In genomic region chr4:133213661-133214060, GRCm38 (mm10) we compare ENCODE assay signal across 8 mouse cellular contexts. TPM values are rescaled to one million over a fixed set of nuclear protein-coding genes. Genes with fewer than 3 reads are reported as not detected.
DNase-seq lines count a peak whose midpoint lies in the region; ATAC-seq lines count a peak whose summit lies in the region.

No protein-coding gene starts in this region.

- H3K4me3 ChIP-seq in kidney, embryonic 15.5 days (replicated peaks): peak overlapping the region; percentile 58
- H3K4me3 ChIP-seq in hindbrain, embryonic 11.5 days (ENCODE audit: low read depth, low read length): peak overlapping the region; percentile 4; the same call in 1 of the 2 replicates
- peak overlapping the region; percentile 64 for H3K4me3 ChIP-seq in midbrain, embryonic 14.5 days (replicated peaks; ENCODE audit: low read depth, low read length)

- no peaks in the 10 kb centered on the region for H3K36me3 ChIP-seq in kidney, embryonic 15.5 days
- no peaks in the 10 kb centered on the region for H3K36me3 ChIP-seq in hindbrain, embryonic 11.5 days (ENCODE audit: control insufficient read depth, insufficient read depth, low read length)
- H3K36me3 ChIP-seq in midbrain, embryonic 14.5 days (ENCODE audit: control insufficient read depth, insufficient read depth, low read length): no peaks in the 10 kb centered on the region

- no peak overlapping the region for H3K9ac ChIP-seq in kidney, embryonic 15.5 days
- H3K9ac ChIP-seq in hindbrain, embryonic 11.5 days (ENCODE audit: low read depth, low read length): no peak overlapping the region
- no peak overlapping the region for H3K9ac ChIP-seq in midbrain, embryonic 14.5 days (replicated peaks; ENCODE audit: low read length)

- peak overlapping the region; percentile 98 for H3K4me2 ChIP-seq in kidney, embryonic 15.5 days
- peak overlapping the region; percentile 29; the same call in 1 of the 2 replicates for H3K4me2 ChIP-seq in hindbrain, embryonic 11.5 days (replicated peaks; ENCODE audit: low read depth, low read length)
- peak overlapping the region; percentile 97 for H3K4me2 ChIP-seq in midbrain, embryonic 14.5 days (ENCODE audit: low read length)

- H3K4me1 ChIP-seq in kidney, embryonic 15.5 days: peaks cover 32% of the 10 kb centered on the region
- peaks cover 7% of the 10 kb centered on the region; the same call in 1 of the 2 replicates for H3K4me1 ChIP-seq in hindbrain, embryonic 11.5 days (replicated peaks; ENCODE audit: control insufficient read depth, insufficient read depth, low read length)
- H3K4me1 ChIP-seq in midbrain, embryonic 14.5 days (ENCODE audit: control insufficient read depth, insufficient read depth, low read length): peaks cover 18% of the 10 kb centered on the region; the same call in 1 of the 2 replicates

- H3K27me3 ChIP-seq in kidney, embryonic 15.5 days: peaks cover 49% of the 10 kb centered on the region
- peaks cover 29% of the 10 kb centered on the region for H3K27me3 ChIP-seq in hindbrain, embryonic 11.5 days (ENCODE audit: control insufficient read depth, insufficient read depth, low read length)
- peaks cover 24% of the 10 kb centered on the region for H3K27me3 ChIP-seq in midbrain, embryonic 14.5 days (ENCODE audit: control insufficient read depth, insufficient read depth, low read length)

- WGBS in kidney, embryonic 15.5 days: 10% methylated on average over 10 of the region's 10 CpGs
- WGBS in hindbrain, embryonic 11.5 days: 10% methylated on average over 10 of the region's 10 CpGs
- 8% methylated on average over 10 of the region's 10 CpGs for WGBS in midbrain, embryonic 14.5 days

- no peaks in the 10 kb centered on the region for H3K9me3 ChIP-seq in kidney, embryonic 15.5 days (replicated peaks)
- no peaks in the 10 kb centered on the region for H3K9me3 ChIP-seq in hindbrain, embryonic 11.5 days (ENCODE audit: control insufficient read depth, low read length)
- H3K9me3 ChIP-seq in midbrain, embryonic 14.5 days (ENCODE audit: control insufficient read depth, low read length): no peaks in the 10 kb centered on the region

- ATAC-seq in kidney, embryonic 15.5 days (replicated peaks; ENCODE audit: low FRiP score): no peak
- ATAC-seq in hindbrain, embryonic 11.5 days (ENCODE audit: low FRiP score): no peak
- ATAC-seq in midbrain, embryonic 14.5 days (ENCODE audit: low FRiP score, low TSS enrichment): no peak

- H3K27ac ChIP-seq in kidney, embryonic 15.5 days: no peak overlapping the region
- no peak overlapping the region for H3K27ac ChIP-seq in hindbrain, embryonic 11.5 days (ENCODE audit: low read depth, low read length)
- H3K27ac ChIP-seq in midbrain, embryonic 14.5 days (replicated peaks; ENCODE audit: low read depth, low read length): no peak overlapping the region

- DNase-seq in kidney, adult 18-20 months: no peak
- peak; percentile 52 for DNase-seq in brain, adult 2 months (ENCODE audit: low read depth, low spot score)
- no peak for DNase-seq in hindbrain, embryonic 11.5 days (ENCODE audit: low spot score)
- DNase-seq in midbrain, embryonic 14.5 days: no peak
- DNase-seq in adrenal gland, adult 2 months: no peak
- no peak for DNase-seq in adipocyte (ENCODE audit: low spot score)
- DNase-seq in spleen, adult 18-20 months: no peak

RNA-seq across cellular contexts. Expression of gene Gpr3, which starts 1.3 kb away (rescaled TPM):
- polyA plus RNA-seq in kidney, embryonic 15.5 days (2015; fragmentation: Nextera tagmentation; extraction: Ambion mirVana): 0.09 and 0.12 TPM in 2 replicates
- polyA plus RNA-seq in hindbrain, embryonic 11.5 days (2014; fragmentation: Nextera tagmentation; extraction: Ambion mirVana): 0.19 and 0.50 TPM in 2 replicates
- polyA plus RNA-seq in midbrain, embryonic 14.5 days (2014; fragmentation: Nextera tagmentation; extraction: Ambion mirVana): 1.3 and 2.4 TPM in 2 replicates
- under 1 TPM; 0.17 to 0.21 TPM for total RNA-seq in adrenal gland, adult 2 months (2021)
- polyA plus RNA-seq in adrenal gland, adult 2 months (2012; rRNA removed): 0.49 and 1.1 TPM in 2 replicates

RNA-seq across cellular contexts. Expression of gene Cd164l2, which starts 1.7 kb away (rescaled TPM):
- polyA plus RNA-seq in kidney, embryonic 15.5 days (2015; fragmentation: Nextera tagmentation; extraction: Ambion mirVana): 7.8 and 8.2 TPM in 2 replicates
- polyA plus RNA-seq in hindbrain, embryonic 11.5 days (2014; fragmentation: Nextera tagmentation; extraction: Ambion mirVana): 0.91 and 0.93 TPM in 2 replicates
- 0.95 and 2.9 TPM in 2 replicates for polyA plus RNA-seq in midbrain, embryonic 14.5 days (2014; fragmentation: Nextera tagmentation; extraction: Ambion mirVana)
- 1 to 10 TPM; 1.6 to 4.0 TPM for total RNA-seq in adrenal gland, adult 2 months (2021)
- polyA plus RNA-seq in adrenal gland, adult 2 months (2012; rRNA removed): 2.5 and 5.6 TPM in 2 replicates

RNA-seq across cellular contexts. Expression of gene Map3k6, which starts 27.0 kb away (rescaled TPM):
- 4.0 and 4.3 TPM in 2 replicates for polyA plus RNA-seq in kidney, embryonic 15.5 days (2015; fragmentation: Nextera tagmentation; extraction: Ambion mirVana)
- 2.7 and 3.0 TPM in 2 replicates for polyA plus RNA-seq in hindbrain, embryonic 11.5 days (2014; fragmentation: Nextera tagmentation; extraction: Ambion mirVana)
- 0.92 and 1.9 TPM in 2 replicates for polyA plus RNA-seq in midbrain, embryonic 14.5 days (2014; fragmentation: Nextera tagmentation; extraction: Ambion mirVana)
- 10 to 100 TPM; 22.4 to 22.9 TPM for total RNA-seq in adrenal gland, adult 2 months (2021)
- 17.5 and 17.6 TPM in 2 replicates for polyA plus RNA-seq in adrenal gland, adult 2 months (2012; rRNA removed)

RNA-seq across cellular contexts. Expression of gene Sytl1, which starts 49.3 kb away (rescaled TPM):
- polyA plus RNA-seq in kidney, embryonic 15.5 days (2015; fragmentation: Nextera tagmentation; extraction: Ambion mirVana): 0.96 and 1.8 TPM in 2 replicates
- polyA plus RNA-seq in hindbrain, embryonic 11.5 days (2014; fragmentation: Nextera tagmentation; extraction: Ambion mirVana): 0.59 and 1.2 TPM in 2 replicates
- 0.25 and 0.31 TPM in 2 replicates for polyA plus RNA-seq in midbrain, embryonic 14.5 days (2014; fragmentation: Nextera tagmentation; extraction: Ambion mirVana)
- total RNA-seq in adrenal gland, adult 2 months (2021): 1 to 10 TPM; 1.4 to 1.9 TPM
- 2.2 and 2.8 TPM in 2 replicates for polyA plus RNA-seq in adrenal gland, adult 2 months (2012; rRNA removed)

Comparison
In these comparisons a context has a peak if more than half of its experiments do, and no peak if none do; other contexts are left out.
1. H3K4me2 ChIP-seq: peak in every context shown above with its lines; median percentile 98 in kidney, embryonic 15.5 days; 97 in midbrain, embryonic 14.5 days; 29 in hindbrain, embryonic 11.5 days.
2. H3K4me3 ChIP-seq: peak in every context shown above with its lines; median percentile 64 in midbrain, embryonic 14.5 days; 58 in kidney, embryonic 15.5 days; 4 in hindbrain, embryonic 11.5 days.